Mouse (Mus musculus) gastrocnemius, adult 18-20 months (tissue): ENCODE results near the gene Thoc7. TPM values are rescaled to one million over a fixed set of nuclear protein-coding genes. Genes with fewer than 3 reads are reported as not detected.
"Not testable (repeated sequence)": the region's sequence is repeated elsewhere in the genome, so short reads cannot be mapped to it uniquely, and the experiment has no call there.

Experiments
- DNase-seq: peaks from one replicate; pipeline ENCODE4 v3.0.0; 2021; ENCODE audit warnings: low spot score
- long read RNA-seq, 2 experiments: library from polyadenylated mRNA; stranded (forward); transcript quantifications; one replicate each; pipeline ENCODE4 v2.0.0; 2021
- total RNA-seq, 2 experiments: library from RNA; stranded (reverse); gene quantifications; 2 replicates each; pipeline ENCODE4 v1.2.3; 2021

Gene Thoc7
- 100 to 1,000 TPM; 120 to 140 TPM for total RNA-seq
- long read RNA-seq, experiment 1, transcript Thoc7-201 (8 exons, 937 nt), result major isoform, 43 of 68 reads
- long read RNA-seq, experiment 1, partial matches to known transcripts, result 3 of 68 reads
- long read RNA-seq, experiment 1, other reads (novel, unspliced or antisense), result 19 of 68 reads
- long read RNA-seq, experiment 2, transcript Thoc7-201 (8 exons, 937 nt), result major isoform, 51 of 77 reads
- long read RNA-seq, experiment 2, partial matches to known transcripts, result 1 of 77 reads
- long read RNA-seq, experiment 2, other reads (novel, unspliced or antisense), result 24 of 77 reads

GRCm38 (mm10) chr14:13961401-13962112 is at the start of gene Thoc7, which contains the start of gene Atxn7:
Gene Thoc7, minus strand, starts transcription at chr14:13961852.
Gene Atxn7, plus strand, starts transcription at chr14:13961440.
- peak; percentile 32 for DNase-seq

GRCm38 (mm10) chr14:14009712-14010111 is 48.1 kb upstream of the Thoc7 start:
- DNase-seq, result no peak

- no peak for DNase-seq
Measured at GRCm38 (mm10) chr14:14002771-14003170, 41.1 kb upstream of the Thoc7 start.

- no peak for DNase-seq
Measured at GRCm38 (mm10) chr14:13995206-13996097, 33.8 kb upstream of the Thoc7 start.

GRCm38 (mm10) chr14:13990741-13991140 is 29.1 kb upstream of the Thoc7 start:
- DNase-seq, result no peak

GRCm38 (mm10) chr14:13988397-13988796 is 26.7 kb upstream of the Thoc7 start:
- DNase-seq, result no peak

- no peak for DNase-seq
Measured at GRCm38 (mm10) chr14:13982174-13982573, 20.5 kb upstream of the Thoc7 start.

- DNase-seq, result peak; percentile 22
Measured at GRCm38 (mm10) chr14:13981286-13981685, 19.6 kb upstream of the Thoc7 start.

- DNase-seq, result no peak
Measured at GRCm38 (mm10) chr14:13977498-13977897, 15.8 kb upstream of the Thoc7 start.

GRCm38 (mm10) chr14:13971644-13972234 is 10.1 kb upstream of the Thoc7 start:
- DNase-seq, result no peak

GRCm38 (mm10) chr14:13970513-13970912 is 8.9 kb upstream of the Thoc7 start:
- no peak for DNase-seq

- no peak for DNase-seq
Measured at GRCm38 (mm10) chr14:13968476-13968875, 6.8 kb upstream of the Thoc7 start.

- no peak for DNase-seq
Measured at GRCm38 (mm10) chr14:13967607-13968006, 6.0 kb upstream of the Thoc7 start.

GRCm38 (mm10) chr14:13963527-13963926 is 1.9 kb upstream of the Thoc7 start:
- no peak for DNase-seq

GRCm38 (mm10) chr14:13962476-13962875 is 824 bp upstream of the Thoc7 start:
- DNase-seq, result no peak

GRCm38 (mm10) chr14:13960482-13961325 is 948 bp downstream of the Thoc7 start:
- peak; percentile 66 for DNase-seq

GRCm38 (mm10) chr14:13960079-13960478 is 1.6 kb downstream of the Thoc7 start:
- DNase-seq, result no peak

GRCm38 (mm10) chr14:13952151-13952550 is 9.5 kb downstream of the Thoc7 start:
- not testable (repeated sequence) for DNase-seq

GRCm38 (mm10) chr14:13950401-13950800 is 11.3 kb downstream of the Thoc7 start:
- DNase-seq, result no peak

- DNase-seq, result no peak
Measured at GRCm38 (mm10) chr14:13948345-13948744, 13.3 kb downstream of the Thoc7 start.
